Mouse (Mus musculus): ENCODE data around the gene Sema4d. TPM values are rescaled to one million over a fixed set of nuclear protein-coding genes. Genes with fewer than 3 reads are reported as not detected.

Sema4d gene
- polyA plus RNA-seq, 1 experiment = 23.0 TPM

DNA sequence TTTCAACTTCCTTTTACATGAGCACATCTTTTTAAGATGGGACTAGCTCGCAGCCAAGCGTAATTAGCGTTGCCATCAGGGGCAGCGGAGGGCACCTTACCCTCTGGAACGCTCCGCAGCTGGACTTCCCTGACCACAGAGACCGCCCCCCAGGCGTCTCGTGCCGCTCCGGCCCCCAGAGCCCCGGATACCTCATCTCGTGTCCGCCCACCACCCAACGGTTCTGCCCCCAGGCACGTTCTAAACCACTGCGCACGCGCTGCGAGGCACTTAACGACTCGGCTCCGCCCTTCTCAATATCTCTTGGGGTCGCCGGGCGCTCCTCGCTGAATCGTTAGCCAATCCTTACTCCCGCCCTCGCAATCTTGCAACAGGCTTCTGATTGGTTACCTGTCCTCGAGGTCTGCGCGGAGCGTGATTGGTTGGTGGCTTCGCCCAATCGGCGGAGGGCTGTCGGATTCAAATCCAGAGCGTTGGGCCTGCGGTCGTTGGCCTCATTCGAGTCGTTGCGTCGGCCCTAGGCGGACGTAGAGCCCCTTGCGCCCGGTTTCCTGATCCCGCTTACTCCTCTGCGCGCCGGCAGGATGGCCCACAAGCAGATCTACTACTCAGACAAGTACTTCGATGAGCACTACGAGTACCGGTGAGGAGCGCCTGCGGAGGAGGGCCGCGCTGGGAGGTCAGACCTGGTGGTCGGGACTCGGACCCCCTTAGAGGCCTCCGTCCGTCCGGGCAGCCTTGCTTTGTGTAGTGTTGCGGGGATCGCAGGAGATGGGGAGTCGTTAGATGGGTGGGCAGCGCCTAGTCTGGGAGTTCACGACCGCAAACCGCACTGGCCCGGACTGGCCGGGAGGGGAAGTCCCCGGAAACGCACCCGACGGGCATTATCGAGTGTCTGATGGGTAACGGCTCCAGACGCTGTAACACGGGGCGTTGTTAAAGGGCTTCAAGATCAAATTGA is 148.4 kb downstream of the Sema4d start, which contains the start of gene Cks2:
Gene Cks2, plus strand, starts transcription at position 404 of the 961 bp plus-strand sequence.
- H3K4me1 ChIP-seq (ENCODE audit: control insufficient read depth, insufficient read depth, low read length) = no peaks in the 10 kb centered on the region
- H3K27ac ChIP-seq (ENCODE audit: control insufficient read depth, insufficient read depth, low read depth, low read length, poor library complexity) = peak within 1 kb of the TSS; percentile 87
- H3K4me3 ChIP-seq (replicated peaks; ENCODE audit: control insufficient read depth, low read depth, low read length) = peak within 1 kb of the TSS; percentile 80
- TF ChIP-seq POLR2A (IDR thresholded peaks at IDR 0.05; ENCODE audit: borderline replicate concordance, control insufficient read depth, low read depth, low read length) = peak; percentile 94
- no peak for TF ChIP-seq CTCF (IDR thresholded peaks at IDR 0.05; ENCODE audit: control insufficient read depth, insufficient read depth, low read length)
- WGBS = under 1% methylated on average over 83 of the region's 83 CpGs

DNA sequence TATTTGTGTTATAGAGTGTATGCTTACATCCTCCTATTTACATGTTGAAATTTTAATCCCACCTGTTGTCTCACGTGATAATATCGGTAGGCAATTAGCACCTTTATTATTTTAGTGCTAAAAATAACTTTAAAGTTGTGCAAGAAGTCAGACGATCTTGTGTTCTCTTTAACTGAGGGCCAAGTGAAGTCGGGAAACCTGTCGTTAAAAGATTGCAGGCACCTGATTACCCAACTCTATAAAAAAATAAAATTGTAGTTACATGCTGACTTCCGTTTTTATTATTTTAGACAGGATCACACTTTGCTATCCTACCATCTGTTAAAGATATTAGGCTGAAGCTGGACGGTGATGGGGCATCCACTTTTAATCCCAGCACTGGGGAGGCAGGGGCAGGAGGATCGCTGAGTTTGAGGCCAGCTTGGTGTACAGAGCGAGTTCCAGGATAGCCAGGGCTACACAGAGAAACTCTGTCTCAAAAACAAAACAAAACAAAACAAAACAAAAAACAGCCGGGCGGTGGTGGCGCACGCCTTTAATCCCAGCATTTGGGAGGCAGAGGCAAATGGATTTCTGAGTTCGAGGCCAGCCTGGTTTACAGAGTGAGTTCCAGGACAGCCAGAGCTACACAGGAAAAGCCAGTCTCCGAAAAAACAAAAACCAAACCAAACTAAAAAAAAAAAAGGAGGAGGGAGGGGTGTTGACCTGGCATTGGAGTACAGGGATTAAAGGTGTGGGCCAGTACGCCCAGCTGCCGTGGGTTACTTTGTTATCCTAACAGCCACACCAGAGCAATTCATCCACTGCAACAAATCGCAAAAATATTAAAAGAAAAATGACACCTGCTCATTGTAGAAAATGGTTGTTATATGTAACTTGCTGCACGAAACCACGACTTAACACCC is 149.4 kb downstream of the Sema4d start:
- H3K27ac ChIP-seq (ENCODE audit: control insufficient read depth, insufficient read depth, low read depth, low read length, poor library complexity) = peak overlapping the region; percentile 87
- 26% methylated on average over 20 of the region's 20 CpGs for WGBS
- H3K4me3 ChIP-seq (replicated peaks; ENCODE audit: control insufficient read depth, low read depth, low read length) = peak overlapping the region; percentile 80
- no peaks in the 10 kb centered on the region for H3K4me1 ChIP-seq (ENCODE audit: control insufficient read depth, insufficient read depth, low read length)
- TF ChIP-seq POLR2A (IDR thresholded peaks at IDR 0.05; ENCODE audit: borderline replicate concordance, control insufficient read depth, low read depth, low read length) = no peak
- TF ChIP-seq CTCF (IDR thresholded peaks at IDR 0.05; ENCODE audit: control insufficient read depth, insufficient read depth, low read length) = no peak

DNA sequence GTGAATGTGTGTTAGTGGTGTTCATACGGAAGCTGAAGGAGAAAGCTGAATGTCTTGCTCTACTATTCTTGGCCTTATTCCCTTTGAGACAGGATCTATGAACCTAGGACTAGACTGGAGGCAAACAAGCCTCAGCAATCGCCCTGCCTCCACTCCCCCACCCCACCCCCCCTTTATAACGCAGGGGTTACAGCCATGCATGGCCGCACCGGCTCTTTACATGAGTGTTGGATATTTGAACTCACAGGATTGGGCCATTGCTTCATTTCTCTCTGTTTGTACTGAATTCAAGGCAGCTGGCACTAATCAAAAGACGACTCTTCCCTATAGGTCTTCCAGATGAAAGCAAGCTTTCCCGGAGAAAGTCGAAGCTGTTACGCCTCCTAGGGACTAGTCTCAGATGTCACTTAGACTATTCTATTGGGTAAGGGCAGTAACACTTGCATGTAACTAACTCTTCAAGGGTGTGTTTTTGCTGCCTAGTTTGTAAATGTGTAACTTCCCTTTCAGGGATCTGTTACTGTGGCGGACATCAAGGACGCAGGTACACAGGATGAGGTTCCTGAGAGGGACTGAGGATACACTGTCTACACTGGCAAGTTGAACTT is 151.3 kb downstream of the Sema4d start:
- TF ChIP-seq CTCF (IDR thresholded peaks at IDR 0.05; ENCODE audit: control insufficient read depth, insufficient read depth, low read length) = no peak
- TF ChIP-seq POLR2A (IDR thresholded peaks at IDR 0.05; ENCODE audit: borderline replicate concordance, control insufficient read depth, low read depth, low read length) = no peak
- Histone ChIP-seq H3K4me3 (replicated peaks; ENCODE audit: control insufficient read depth, low read depth, low read length) (no peak overlapping the region), H3K27ac (ENCODE audit: control insufficient read depth, insufficient read depth, low read depth, low read length, poor library complexity) (no peak overlapping the region), H3K4me1 (ENCODE audit: control insufficient read depth, insufficient read depth, low read length) (no peaks in the 10 kb centered on the region)
- 56% methylated on average over 11 of the region's 11 CpGs for WGBS

DNA sequence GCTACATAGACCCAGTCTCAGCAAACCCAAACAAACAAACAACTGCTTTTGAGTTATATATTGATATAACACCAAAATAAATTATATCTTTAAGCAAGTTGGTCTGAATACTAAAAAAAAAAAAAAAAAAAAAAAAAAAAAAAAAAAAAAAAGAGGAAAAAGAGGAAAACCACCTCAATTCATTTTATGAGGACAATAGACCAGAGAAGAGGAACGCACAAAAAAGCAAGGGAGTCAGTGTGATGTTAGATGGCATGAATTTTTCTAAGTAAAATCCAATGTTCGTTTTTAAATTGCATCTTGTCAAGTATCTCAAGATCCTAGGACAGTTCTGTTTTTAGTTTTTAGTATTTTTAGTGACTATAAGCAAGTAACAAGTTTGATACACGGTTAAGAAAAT is 152.1 kb downstream of the Sema4d start:
- H3K27ac ChIP-seq (ENCODE audit: control insufficient read depth, insufficient read depth, low read depth, low read length, poor library complexity) = no peak overlapping the region

DNA sequence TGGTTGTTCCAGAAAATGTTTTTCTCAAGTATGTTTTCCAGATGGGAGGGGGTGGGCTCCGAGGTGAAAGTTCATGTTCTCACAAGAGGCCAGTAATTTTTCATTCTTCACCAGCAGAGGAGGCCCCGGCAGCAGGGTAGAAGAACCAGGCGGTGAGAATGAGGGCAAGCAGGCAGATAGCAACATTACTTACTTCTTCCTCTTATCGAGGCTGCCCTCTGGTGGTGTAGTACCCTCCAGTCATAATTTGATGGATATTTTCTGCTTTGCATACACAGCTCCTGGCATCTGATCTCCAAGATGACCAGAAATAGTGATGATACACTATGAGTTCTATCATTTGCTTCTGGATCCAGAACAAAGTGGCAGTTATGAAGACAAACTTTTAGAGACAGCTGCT is 154.6 kb downstream of the Sema4d start:
- no peak overlapping the region for H3K4me3 ChIP-seq (replicated peaks; ENCODE audit: control insufficient read depth, low read depth, low read length)
- H3K27ac ChIP-seq (ENCODE audit: control insufficient read depth, insufficient read depth, low read depth, low read length, poor library complexity) = peak overlapping the region; percentile 65; the same call in 1 of the 2 replicates
- 51% methylated on average over 4 of the region's 4 CpGs for WGBS
- TF ChIP-seq POLR2A (IDR thresholded peaks at IDR 0.05; ENCODE audit: borderline replicate concordance, control insufficient read depth, low read depth, low read length) = no peak
- H3K4me1 ChIP-seq (ENCODE audit: control insufficient read depth, insufficient read depth, low read length) = no peaks in the 10 kb centered on the region

More for the DNA sequence above, 152.1 kb downstream of the Sema4d start:
- 81% methylated on average over 3 of the region's 3 CpGs for WGBS
- Histone ChIP-seq H3K4me1 (ENCODE audit: control insufficient read depth, insufficient read depth, low read length) (no peaks in the 10 kb centered on the region), H3K4me3 (replicated peaks; ENCODE audit: control insufficient read depth, low read depth, low read length) (no peak overlapping the region)
- TF ChIP-seq CTCF (IDR thresholded peaks at IDR 0.05; ENCODE audit: control insufficient read depth, insufficient read depth, low read length) (no peak), POLR2A (IDR thresholded peaks at IDR 0.05; ENCODE audit: borderline replicate concordance, control insufficient read depth, low read depth, low read length) (no peak)

Other genes starting within 250 kb of the Sema4d start
- gene Shc3, start 224.3 kb downstream of the Sema4d start, polyA plus RNA-seq (2011; ENCODE audit: insufficient read depth, insufficient read length, low replicate concordance, missing spikeins) = not detected in 2 replicates
- 258 and 286 TPM in 2 replicates for gene Cks2, start 148.5 kb downstream of the Sema4d start, polyA plus RNA-seq (2011; ENCODE audit: insufficient read depth, insufficient read length, low replicate concordance, missing spikeins)
- 21.3 and 27.2 TPM in 2 replicates for gene Secisbp2, start 142.1 kb downstream of the Sema4d start, polyA plus RNA-seq (2011; ENCODE audit: insufficient read depth, insufficient read length, low replicate concordance, missing spikeins)
- 9.2 and 23.5 TPM in 2 replicates for gene Gadd45g, start 52.9 kb upstream of the Sema4d start, polyA plus RNA-seq (2011; ENCODE audit: insufficient read depth, insufficient read length, low replicate concordance, missing spikeins)